Mouse (Mus musculus): ENCODE data around the gene Agk.

DNA sequence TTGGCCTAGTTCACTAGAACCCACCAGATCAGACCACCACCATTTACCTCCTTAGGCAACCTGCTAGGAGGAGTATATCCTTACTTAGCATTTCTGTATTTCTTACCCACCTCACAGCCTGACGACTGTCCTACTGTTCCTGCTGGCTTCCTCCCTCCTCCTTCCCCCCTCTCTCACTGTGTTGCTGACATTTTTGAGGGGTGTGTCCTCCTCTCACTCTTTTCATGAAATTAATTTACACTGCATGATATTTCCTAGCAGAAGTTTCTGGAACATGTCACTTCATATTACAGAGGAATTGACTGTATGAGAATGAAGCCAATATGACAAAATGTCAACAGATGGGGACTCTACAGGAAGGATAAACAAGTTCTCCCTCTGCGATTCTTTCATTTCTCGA lies 103.7 kb downstream of the Agk start:
- TF ChIP-seq GATA1 (IDR thresholded peaks at IDR 0.05; ENCODE audit: low read depth, low read length): no peak
- TF ChIP-seq BHLHE40 (IDR thresholded peaks at IDR 0.05; ENCODE audit: borderline replicate concordance, low read depth, low read length): no peak
- no peak for TF ChIP-seq POLR2A (IDR thresholded peaks at IDR 0.05; ENCODE audit: control insufficient read depth in 1 of 2, insufficient read depth in 1 of 2, low read depth in 1 of 2, low read length in 2 of 2, poor library complexity in 1 of 2)
